Mouse (Mus musculus): ENCODE results near the gene Mef2a.

- TF ChIP-seq GATA1 (IDR thresholded peaks at IDR 0.05; ENCODE audit: low read length) (no peak), TAL1 (IDR thresholded peaks at IDR 0.05; ENCODE audit: low read length) (no peak)
Observed at GRCm38 (mm10) chr7:67227538-67227937, 145.1 kb downstream of the Mef2a start.

All from erythroblast, embryonic 14.5 days (primary cell).